Mouse (Mus musculus) olfactory bulb, adult 2 months (tissue): Measurements from ENCODE around the gene Usp12.

Source experiments
- CTCF ChIP-seq: fragments of 200-500 bp; IDR thresholded peaks from 2 replicates; pipeline ENCODE4 v1.5.1; 2012; ENCODE audit warnings: low read depth, mild to moderate bottlenecking, low read length, moderate library complexity; ENCODE audit not compliant: insufficient read depth
- POLR2A ChIP-seq: fragments of 200-500 bp; IDR thresholded peaks from 2 replicates; pipeline ENCODE4 v1.6.1; 2012; ENCODE audit warnings: mild to moderate bottlenecking, low read depth, low read length, moderate library complexity; ENCODE audit not compliant: insufficient read depth

DNA sequence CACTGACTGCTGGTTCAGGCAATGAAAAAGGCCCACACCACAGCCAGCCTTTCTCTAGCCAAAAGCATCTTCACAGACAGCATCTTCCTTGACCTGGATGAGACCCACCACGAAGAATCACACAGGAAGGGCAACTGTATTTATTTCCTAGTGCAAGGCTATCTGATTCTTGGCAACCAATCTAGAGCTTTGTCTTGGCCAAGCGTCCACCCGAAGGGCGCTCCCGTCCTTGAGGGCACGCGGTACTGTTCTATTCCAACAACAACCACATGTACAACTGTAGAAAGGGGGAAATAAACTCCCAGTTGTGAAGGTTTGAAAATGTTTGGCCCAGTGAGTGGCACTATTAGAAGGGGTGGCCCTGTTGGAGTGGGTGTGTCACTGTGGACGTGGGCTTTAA, 41.6 kb downstream of the Usp12 start:
- no peak for TF ChIP-seq POLR2A
- TF ChIP-seq CTCF = no peak
